Mouse (Mus musculus) frontal cortex, postnatal 25 days (tissue): ENCODE measurements around the gene Cd247.
A peak's percentile ranks its signal among the peaks of the same experiment; 100 is the strongest.

ENCODE experiments used
- DNase-seq, 2 experiments: peaks; one replicate each; pipeline ENCODE4 v3.0.0; 2022; ENCODE audit warnings: low spot score in 2 of 2

Gene Cd247

DNA sequence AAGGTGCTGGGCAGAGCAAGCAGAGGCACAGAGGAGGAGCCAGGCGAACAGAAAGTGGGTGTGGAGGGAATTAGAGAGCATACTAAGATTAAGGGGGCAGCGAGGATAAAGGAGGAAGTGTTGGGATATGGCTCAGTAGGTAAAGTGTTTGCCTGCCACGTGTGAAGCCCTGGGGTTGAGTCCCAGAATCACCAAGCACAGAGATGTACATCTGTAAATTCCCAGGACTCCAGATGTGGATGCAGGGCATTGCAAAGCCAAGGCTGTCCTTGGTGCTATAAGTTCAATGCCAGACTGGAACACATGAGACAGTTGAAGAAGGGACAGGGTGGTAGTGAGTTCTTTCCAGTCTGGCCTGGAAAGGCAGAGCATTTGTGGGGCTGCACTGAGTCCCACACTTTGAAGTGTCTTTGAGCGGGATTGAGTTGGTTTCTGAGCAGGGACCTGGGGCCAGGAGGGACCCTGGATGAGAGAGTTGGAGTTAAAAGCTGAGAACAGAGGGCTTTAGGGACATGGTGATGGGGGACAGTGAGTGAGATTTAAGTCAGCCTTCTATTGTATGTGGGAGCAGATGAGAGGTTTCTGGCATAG, 64.7 kb downstream of the Cd247 start:
- DNase-seq = no peak

DNA sequence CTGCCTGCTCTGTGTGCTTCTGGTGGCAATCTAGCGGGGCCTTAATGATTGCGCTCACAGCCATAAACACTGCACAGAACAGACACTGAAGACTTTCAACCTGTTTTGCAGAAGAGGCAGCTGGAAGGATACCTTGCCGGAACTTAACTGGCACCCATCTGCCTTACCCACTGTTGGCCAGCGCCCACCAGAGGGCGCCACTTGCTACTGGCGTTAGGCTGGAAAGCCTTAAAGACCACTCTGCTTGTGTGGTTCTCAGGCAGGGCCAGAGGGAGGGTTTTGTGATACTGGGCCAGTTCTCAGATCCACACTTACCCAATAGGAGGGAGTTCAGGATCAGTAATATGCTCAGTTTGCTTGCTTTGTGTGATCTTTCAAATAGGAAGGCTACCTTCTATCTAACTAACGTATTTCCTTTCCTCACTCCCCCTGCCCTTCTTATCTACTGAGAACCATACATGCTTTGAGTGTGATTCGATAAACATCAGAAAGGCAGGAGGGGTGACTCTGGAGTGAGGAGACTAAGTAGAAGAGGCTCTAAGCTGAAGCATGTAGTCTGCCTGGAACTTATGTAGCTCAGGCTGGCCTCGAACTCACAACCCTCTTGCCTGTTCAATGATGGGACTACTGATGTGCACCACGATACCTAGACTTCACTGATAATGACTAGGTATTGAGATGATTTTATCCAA, 65.4 kb downstream of the Cd247 start:
- peak; percentile 50 to 61 for DNase-seq

DNA sequence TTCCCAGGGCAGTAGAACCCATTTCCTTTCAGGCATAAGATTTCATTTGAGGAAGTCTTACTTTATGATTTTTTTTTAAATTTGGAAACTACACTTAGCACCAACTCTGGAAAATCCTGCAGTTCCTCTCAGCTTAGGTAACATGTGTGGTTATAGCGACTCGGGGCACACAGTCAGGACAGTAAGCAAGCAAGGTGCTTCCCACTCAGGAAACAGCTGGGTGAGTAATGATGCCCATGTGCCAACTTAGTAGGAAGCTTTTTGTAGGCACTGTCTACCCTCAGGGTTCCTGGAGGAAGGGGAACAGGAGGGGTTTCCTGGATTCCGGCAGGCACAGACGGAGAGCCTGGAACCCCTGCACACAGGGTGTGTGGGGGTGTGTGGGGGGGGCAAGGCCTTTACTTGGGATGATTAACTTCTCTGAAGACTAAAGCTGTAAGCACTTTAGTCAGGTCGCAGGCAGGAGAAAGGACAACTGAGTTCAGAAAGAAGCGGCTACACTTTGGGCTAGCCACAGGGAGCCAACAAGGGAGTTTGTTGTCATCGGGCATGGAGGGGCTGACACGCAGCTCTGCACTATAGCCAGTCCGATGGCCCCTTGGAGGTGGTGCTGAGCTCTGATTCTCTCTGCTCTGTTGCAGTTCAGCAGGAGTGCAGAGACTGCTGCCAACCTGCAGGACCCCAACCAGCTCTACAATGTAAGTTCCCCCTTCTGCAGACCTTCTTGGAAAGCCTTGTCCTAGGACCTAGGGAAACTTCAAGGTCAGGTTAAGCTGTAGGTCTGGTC, 67.5 kb downstream of the Cd247 start:
- DNase-seq = no peak

DNA sequence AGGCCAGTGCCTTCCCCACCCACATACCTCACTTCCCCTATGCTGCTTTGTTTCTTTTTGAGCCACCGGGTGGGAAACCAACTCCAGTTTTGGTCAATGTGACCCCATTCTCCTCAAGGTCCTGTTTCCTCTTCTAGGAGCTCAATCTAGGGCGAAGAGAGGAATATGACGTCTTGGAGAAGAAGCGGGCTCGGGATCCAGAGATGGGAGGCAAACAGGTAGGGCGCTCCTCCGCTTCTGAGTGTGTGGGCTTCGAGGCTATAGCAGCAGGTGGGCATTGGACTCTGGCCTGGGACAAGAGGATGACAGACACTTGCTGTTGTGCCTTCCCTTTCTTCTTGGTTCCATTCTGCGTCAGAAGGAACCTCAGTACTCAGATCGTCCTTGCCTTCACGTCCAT, 68.8 kb downstream of the Cd247 start:
- no peak for DNase-seq

DNA sequence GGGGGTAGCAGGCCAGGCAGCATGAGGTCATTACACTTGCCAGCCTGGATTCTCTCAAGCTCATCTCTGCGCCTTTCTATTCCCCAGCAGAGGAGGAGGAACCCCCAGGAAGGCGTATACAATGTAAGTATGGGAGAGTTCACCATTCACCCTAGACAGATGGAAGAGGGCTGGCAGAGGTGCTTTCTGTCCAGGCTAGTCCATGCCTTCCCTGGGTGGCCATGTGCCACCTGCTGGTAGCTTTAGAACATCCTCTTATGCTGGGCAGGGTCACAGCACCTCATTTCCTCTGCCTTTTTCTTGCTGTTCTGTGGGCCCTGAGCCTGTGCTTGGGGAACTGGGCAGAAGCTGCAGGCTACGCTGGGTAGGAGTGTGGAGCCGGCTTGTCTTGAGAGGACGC, 69.9 kb downstream of the Cd247 start:
- DNase-seq = no peak

DNA sequence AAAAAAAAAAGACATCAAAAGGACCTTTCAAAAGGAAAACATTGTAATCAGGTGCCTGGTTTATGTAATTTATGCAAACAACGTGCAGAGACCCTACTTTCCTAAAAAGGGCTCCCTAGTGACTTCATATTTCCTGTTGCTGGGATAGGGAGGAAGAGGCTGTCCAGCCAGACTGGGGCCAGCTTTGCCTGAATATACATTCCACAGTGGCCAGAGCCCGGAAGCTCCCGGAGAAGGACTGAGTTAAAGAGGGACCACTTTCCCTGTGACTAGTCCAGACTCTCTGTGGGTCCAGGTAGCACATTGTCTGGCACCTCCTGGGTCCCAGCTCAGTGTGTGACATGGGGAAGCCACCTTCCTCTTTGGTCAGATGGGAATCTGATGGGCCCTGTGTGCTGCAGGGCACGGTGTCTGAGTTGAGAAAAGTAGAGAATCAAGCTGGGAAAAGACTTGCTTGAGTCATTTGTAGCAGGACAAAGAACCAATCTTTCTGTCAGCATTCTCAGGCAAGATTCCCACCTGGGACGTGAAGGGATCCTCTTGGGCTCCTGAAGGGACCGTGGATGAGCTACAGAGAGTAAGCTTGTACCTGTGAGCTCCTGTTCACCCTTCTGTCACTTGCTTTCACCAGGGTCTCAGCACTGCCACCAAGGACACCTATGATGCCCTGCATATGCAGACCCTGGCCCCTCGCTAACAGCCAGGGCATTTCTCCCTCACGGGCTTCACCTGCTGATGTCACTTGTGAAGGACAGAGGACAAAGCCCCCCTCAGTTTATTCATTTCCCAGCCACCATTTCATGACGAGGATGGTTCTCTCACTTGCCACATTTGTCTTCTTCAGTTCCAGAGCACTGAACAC, 72.1 kb downstream of the Cd247 start:
- DNase-seq = no peak

DNA sequence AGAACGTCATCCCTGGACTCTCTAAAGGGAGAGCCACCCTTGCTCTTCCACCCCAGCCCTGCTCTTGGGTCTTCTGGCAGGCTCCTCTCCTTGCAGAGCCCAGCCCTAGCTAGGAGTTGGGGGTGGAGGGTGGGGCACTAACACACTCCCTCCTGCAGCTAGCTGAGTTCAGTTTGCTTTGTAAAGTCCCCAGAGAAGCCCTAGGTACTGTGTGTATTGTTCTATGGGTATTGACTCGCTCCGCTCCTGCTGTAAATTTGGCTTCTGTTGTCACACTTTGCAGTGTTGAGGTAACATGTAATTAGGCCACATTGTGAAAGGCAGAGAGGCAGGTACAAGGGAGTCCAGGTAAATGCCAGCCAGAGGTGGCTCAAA, 72.7 kb downstream of the Cd247 start:
- DNase-seq = no peak

DNA sequence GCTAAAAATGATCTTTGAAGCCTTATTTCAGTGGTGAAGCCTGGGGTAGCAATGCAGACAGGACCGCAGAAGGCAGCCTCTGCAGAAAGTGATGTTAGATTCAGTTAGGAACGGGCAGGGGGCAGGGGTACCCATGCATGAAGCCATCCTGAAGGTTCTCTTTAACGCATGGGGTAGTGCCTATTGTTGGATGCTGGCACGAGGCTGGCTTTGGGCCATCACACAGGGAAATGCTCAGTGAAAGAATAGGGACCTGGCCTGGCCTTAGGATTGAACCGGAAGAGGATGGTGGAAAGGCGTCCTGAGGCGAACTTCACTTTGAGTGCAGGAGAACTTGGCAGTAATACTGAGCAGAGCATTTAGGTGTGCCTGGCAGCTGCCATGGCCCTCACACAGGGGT, 73.6 kb downstream of the Cd247 start:
- no peak for DNase-seq

DNA sequence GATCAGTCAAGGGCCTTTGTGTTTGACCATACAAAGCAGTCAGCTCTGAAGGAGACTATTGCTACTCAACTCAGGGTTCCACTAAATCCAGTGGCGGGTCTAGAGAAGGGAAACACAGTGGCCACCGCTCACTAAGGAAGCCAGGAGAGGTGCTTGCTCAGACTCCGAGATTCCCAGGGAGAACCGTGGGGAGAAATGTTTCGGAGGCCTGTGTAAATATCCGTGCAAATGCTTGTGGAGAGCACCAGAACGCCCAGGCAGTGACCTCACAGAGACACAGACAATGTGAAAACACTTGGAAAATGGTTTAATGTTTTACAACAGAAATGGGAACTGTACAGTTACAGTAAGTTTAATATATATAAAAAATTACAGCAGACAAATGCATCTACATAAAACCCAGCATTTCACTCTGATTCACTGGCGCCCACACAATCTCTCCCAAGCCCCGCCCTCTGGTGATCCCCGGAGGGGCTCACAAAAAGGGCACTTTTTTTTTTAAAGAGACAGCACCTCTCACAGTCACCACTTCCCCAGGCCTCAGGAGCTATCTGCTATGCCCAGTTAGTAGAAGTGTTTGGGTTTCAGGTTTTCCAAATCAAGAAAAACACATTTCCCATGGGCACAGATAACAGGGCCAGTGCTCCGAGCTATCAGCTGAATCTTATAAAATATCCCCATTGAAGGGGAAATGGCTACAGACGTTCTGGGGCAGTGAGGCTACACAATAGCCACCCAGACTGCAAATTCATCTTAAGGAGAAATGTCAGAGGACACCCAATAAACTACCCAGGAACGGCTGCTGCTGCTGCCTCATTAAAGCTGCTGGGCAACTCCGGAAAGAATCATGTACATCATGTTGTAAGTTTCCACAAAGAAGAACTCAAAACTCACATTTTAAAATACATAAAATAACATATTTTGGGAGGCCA, 76.6 kb downstream of the Cd247 start:
- no peak for DNase-seq

DNA sequence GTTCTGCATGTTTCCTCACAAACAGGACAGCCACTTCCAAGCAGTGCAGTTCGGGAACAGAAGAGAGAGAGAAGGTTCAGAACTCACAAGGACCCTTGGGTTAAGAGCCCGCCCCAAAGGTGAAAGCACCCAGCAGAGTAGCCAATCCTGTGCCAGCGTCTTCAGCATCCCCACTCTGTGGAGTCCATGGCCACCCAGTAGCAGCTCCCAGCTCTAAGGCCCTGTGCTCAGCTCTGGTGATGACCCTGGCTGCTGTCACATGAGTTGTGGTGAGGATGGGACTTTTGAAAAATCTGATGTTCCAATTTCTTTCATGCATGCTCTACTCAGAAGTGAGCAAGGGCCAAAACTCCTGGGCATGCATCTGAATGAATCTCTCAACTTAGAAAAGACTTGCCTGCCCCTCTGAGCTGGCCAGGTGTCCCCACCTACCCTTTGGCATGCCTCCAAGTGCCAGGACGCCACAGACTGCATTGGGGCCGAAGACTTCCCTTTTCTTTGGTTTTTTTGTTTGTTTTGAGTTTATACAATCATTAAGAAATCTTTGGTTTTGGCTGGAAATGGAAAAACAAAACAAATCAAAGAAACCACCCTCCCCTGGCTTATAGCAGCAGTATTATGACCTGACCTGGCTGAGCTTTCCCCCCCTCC, 78.3 kb downstream of the Cd247 start:
- DNase-seq = no peak

DNA sequence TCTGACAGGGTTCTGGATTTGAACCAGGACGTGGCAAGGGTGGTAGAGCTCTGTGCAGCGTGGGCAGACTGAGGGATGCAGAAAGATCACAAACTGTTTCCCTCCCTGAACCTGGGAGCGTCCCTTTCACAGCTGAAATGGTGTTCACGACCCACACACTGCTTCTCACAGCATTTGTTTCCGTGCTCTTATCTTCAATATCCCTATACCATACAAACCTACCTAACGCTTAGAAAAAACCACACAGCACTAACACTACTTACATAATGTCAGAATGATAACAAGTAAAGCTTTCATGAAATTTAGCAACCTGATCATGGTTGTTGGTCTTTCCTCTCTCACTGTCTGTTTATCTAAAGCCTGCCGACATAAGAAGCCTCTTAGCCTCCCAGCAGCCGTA, 80.2 kb downstream of the Cd247 start:
- no peak for DNase-seq

DNA sequence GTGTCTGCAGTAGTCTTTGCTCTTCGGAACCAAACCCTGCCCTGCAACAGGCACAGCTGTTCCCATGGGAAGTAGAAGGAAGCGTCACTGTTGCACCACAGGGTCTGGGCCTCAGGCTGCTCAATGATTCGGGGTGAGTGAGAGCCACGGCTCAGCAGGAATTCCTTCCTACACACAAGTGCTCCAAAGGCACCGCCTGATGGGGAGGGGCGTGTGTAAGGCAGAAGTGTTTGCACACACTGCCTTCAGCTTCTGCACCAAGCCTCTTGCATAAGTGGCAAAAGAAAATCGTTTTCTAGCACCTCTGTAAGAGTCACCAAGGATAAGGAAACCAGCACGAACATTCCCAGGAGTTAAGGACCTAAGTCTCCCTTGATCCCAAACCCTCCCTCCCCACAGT, 86.2 kb downstream of the Cd247 start:
- DNase-seq = no peak

DNA sequence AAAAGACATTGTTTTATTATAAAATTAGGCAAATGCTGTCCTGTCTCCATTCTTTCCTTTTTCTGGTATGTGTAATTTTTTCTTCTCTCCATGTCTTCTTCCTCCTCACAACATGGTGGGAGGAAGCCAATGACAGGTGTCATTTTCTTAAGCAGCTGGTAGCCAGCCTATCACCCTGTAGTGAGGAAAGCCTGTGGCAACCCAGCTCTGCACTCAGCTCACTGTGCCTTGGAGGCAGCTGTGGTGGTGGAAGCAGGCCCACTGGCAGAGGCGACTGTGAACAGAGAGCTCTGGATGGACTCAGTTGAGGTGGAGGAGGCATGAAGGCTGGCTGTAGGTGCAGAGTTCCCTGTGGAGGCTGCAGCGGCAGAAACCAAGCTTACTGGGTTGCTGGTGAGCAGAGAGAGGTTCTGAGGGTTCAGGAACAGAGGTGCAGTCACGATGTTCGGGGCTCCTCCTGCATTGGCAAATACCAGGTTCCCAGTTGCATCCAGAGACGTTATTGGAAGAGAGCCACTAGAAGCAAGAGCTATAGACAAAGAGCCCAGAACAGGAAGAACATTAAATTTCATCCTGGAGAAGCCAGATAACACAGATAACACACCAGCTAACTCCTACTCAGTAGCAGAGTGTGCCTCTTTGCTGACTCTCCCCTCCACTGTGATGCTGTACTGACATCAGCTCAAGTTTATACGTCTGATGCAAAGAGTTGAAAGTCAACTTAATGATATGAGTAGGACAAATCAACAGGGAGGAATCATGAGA, 87.2 kb downstream of the Cd247 start:
- no peak for DNase-seq

DNA sequence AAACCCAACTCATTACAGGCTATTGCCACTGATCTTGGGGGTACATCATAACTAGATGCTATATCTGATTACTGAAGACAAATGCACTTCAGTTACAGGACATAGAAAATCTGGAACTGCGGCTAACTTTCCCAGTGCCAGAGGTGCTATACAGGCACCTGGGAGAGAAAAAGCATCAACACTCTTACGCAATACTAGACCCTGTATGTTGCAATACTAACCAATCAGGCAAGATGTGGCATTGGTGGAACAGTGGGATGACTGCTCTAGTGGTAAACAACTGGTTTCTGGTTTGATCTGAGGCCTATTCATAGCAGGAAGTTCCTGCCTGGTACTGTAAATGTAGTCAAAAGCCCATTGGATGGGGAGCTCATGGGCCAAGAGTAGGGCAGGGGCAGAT, 90.3 kb downstream of the Cd247 start:
- no peak for DNase-seq

DNA sequence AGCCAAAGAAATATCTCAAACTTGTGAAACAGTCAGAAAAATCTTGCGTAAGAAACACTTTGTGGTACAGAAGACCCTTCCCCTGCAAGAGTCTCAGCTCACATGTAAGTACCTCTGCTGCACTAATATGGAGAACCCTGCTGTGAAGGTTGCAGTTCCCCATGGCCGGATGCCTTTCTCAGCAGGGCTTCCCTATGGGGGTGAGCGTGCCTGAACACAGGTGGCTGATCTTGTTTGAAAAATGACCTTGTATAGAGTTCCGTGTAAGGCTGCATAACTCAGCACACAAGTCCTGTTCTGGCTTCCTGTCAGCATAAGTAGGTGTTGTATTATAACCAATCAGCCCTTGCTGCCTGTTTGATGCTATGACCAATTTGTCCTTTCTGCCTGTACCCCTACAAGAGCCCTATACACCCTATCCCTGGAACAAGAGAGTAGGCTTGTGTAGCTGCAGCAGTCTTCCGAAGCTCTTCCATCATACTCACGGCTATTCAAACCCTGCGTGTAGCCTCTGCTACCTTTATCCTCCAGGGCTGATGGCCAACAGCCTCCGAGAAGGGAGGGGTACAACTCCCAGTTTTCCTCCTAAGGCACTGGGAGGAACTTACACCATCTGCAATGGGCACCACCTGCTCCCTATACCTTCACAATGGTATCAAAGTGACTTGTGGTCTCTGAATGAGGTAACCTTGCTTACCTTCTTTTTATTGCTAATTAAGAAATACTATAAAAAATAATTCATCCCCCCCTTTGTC, 93.8 kb downstream of the Cd247 start:
- no peak for DNase-seq

DNA sequence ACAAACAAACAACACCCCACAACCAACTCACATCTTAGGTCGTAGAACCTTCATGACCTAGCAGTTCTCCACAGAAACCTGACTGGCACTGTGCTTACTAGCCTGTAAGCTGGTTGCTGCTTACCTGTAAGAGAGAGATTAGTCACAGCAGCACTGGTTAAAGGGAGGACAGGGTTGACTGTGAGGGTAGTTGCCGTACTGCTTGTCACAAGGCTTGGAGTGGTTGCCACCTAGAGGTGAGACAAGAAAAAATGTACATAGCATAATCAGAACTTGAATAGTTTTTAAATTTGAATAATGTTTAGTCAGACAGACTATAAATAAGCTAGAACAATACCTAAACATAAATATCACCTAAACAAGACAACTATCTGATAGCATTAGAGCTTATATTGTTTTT, 103.2 kb downstream of the Cd247 start:
- no peak for DNase-seq

DNA sequence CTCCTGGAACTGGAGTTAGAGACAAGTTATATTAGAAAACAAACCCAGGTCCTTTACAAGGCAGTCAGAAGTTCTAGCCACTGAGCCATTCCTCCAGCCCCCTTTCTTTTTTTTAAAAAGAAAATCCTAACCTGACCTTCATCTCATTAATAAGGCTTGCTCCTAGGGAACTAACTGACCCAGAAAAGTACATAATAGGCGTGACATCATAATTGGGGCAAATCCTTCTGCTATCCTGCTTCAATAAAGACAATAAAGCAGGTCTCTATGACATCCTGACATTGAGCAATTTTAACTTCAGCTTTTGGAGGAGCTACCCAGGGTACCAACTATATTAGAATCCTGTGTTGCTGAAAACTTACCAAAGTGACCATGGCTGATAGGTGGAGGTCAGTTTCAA, 115.1 kb downstream of the Cd247 start:
- DNase-seq = no peak

DNA sequence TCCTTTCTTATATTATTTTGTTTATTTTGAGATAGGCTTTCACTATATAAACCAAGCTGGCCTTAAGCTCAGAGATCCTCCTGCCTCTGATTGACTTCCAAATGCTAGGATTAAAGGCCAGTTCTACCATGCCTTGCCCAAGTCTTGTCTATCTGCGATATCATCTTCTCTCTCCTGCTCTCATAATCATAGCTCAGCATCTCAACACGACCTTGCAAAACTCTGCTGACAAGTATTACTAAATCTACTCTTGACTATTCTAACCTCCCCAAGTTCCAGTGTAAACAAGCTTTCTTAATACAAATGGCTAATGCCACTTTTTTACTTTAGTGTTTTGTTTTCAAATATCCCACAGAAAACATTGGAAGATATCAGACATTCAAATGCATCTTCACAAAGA, 119.7 kb downstream of the Cd247 start:
- no peak for DNase-seq

DNA sequence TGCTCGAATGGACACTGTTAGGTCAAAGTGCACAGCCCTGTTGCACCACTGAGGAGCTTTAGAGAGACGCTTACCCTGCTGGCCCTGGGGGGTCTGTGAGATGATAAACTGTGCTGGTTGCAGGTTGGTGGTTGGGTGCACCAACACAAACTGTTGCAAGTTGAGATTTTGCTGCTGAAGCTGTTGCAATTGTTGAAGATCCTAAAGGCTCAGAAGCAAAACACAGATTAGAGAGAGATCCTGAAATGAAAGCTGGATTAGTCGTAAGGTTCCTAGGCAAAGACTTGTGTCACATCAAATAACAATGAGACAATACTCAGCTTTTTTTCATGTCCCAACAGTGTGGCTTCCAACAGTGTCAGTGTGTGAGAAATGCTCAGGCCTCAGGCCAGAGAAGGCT, 120.3 kb downstream of the Cd247 start:
- no peak for DNase-seq
